Mouse (Mus musculus) cerebellum, adult 2 months (tissue): Measurements from ENCODE around the gene Nos1.

Experiments used
- CTCF ChIP-seq: fragments of 200-500 bp; IDR thresholded peaks from 2 replicates; pipeline ENCODE4 v1.5.1; 2011; ENCODE audit warnings: low read depth, mild to moderate bottlenecking, control low read depth, low read length, moderate library complexity, borderline replicate concordance; ENCODE audit not compliant: insufficient read depth
- POLR2A ChIP-seq: fragments of 200-500 bp; IDR thresholded peaks from 2 replicates; pipeline ENCODE4 v1.6.1; 2011; ENCODE audit warnings: low read length, control low read depth, borderline replicate concordance; ENCODE audit not compliant: insufficient read depth

DNA sequence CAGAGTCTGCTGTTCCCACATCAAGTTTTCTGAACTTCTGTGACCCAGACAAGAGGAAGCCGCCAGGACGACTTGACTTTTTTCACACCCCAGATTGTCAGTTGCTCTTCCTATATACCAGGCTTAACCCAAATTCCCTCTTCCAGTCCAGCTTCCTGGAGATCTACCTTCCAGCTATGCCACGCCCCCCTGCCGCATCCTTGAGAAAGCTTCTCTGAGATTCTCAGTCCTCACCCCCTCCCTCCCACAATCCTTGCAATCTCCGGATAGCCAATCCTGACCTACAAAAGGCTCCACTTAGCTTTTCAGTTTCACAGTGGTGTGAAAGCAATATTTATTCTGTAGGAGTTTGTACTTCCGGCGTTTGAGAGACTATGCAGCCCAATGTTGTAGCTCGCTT lies 110.0 kb downstream of the Nos1 start:
- TF ChIP-seq CTCF (no peak), POLR2A (no peak)
